Mouse (Mus musculus) lung, embryonic 16.5 days (tissue): ENCODE results near the gene Gm15155. TPM values are rescaled to one million over a fixed set of nuclear protein-coding genes. Genes with fewer than 3 reads are reported as not detected.
"Not testable (repeated sequence)": the region's sequence is repeated elsewhere in the genome, so short reads cannot be mapped to it uniquely, and the experiment has no call there.

ENCODE experiments used
- ATAC-seq: fragments of 200-750 bp; cut with Nextera tagmentation; 2 replicates; pipeline ENCODE4 v1.8.0; 2017; ENCODE audit warnings: low read depth, mild to moderate bottlenecking, moderate library complexity
- H3K27ac ChIP-seq: fragments of 300-500 bp; sonication (generic); 2 replicates; pipeline ENCODE4 v1.5.1; 2014; ENCODE audit warnings: mild to moderate bottlenecking, control low read depth, low read length
- H3K27me3 ChIP-seq: fragments of 300-500 bp; sonication (generic); 2 replicates; pipeline ENCODE4 v1.6.1; 2014; ENCODE audit warnings: low read depth, low read length, mixed read lengths; ENCODE audit not compliant: control insufficient read depth, insufficient read depth
- H3K36me3 ChIP-seq: fragments of 300-500 bp; sonication (generic); 2 replicates; pipeline ENCODE4 v1.6.1; 2014; ENCODE audit warnings: low read length; ENCODE audit not compliant: control insufficient read depth, insufficient read depth
- H3K4me1 ChIP-seq: fragments of 300-500 bp; sonication (generic); replicated peaks from 2 replicates; pipeline ENCODE4 v1.6.1; 2014; ENCODE audit warnings: low read length, mixed read lengths; ENCODE audit not compliant: control insufficient read depth, insufficient read depth
- H3K4me2 ChIP-seq: fragments of 300-500 bp; sonication (generic); 2 replicates; pipeline ENCODE4 v1.6.1; 2014; ENCODE audit warnings: low read depth, low read length, control low read depth
- H3K4me3 ChIP-seq: fragments of 300-500 bp; sonication (generic); 2 replicates; pipeline ENCODE4 v1.5.1; 2014; ENCODE audit warnings: mild to moderate bottlenecking, low read length, control low read depth
- H3K9ac ChIP-seq: fragments of 300-500 bp; sonication (generic); 2 replicates; pipeline ENCODE4 v1.6.1; 2014; ENCODE audit warnings: low read length, control low read depth
- H3K9me3 ChIP-seq: fragments of 300-500 bp; sonication (generic); 2 replicates; pipeline ENCODE4 v1.6.1; 2016; ENCODE audit warnings: low read length; ENCODE audit not compliant: control insufficient read depth
- WGBS: fragments of 180-500 bp; shearing (Covaris S2); extraction: QIAGEN DNeasy Blood & Tissue Kit; methylation state at CpG from one replicate; pipeline ENCODE4 v1.1.7; 2014; 5-methylcytosine and 5-hydroxymethylcytosine counted together
- polyA plus RNA-seq: library from polyadenylated mRNA; unstranded; fragments of >200 nt; fragmentation: Nextera tagmentation; extraction: Ambion mirVana; gene quantifications from 2 replicates; pipeline ENCODE4 v1.2.1, GENCODE M21; 2015

The Gm15155 gene
- polyA plus RNA-seq, 1 experiment from 2014 or later, result not detected

GRCm38 (mm10) chrX:155623701-155624281 is 750 bp upstream of the Gm15155 start, which contains the start of gene Ptchd1:
TSS of gene Ptchd1 (minus strand) at chrX:155623814.
- Histone ChIP-seq H3K4me2 (peak within 1 kb of the TSS; percentile 90), H3K9ac (no peak within 1 kb of the TSS), H3K4me3 (peak within 1 kb of the TSS; percentile 50), H3K27ac (no peak within 1 kb of the TSS), H3K4me1 (no peaks in the 10 kb centered on the region), H3K9me3 (no peaks in the 10 kb centered on the region), H3K36me3 (no peaks in the 10 kb centered on the region), H3K27me3 (peaks cover 25% of the 10 kb centered on the region)
- peak; percentile 61 for ATAC-seq
- 13% methylated on average over 22 of the region's 34 CpGs for WGBS

- Histone ChIP-seq H3K27ac (no peak overlapping the region), H3K4me2 (peak overlapping the region; percentile 90), H3K36me3 (no peaks in the 10 kb centered on the region), H3K9ac (no peak overlapping the region), H3K4me1 (no peaks in the 10 kb centered on the region), H3K27me3 (peaks cover 25% of the 10 kb centered on the region), H3K4me3 (peak overlapping the region; percentile 50), H3K9me3 (no peaks in the 10 kb centered on the region)
- ATAC-seq, result no peak; the same call in 1 of the 2 replicates
- WGBS, result 8% methylated on average over 12 of the region's 15 CpGs
Observed at GRCm38 (mm10) chrX:155624895-155625294, 354 bp downstream of the Gm15155 start.

GRCm38 (mm10) chrX:155625671-155626196 is 1.2 kb downstream of the Gm15155 start:
- no peak overlapping the region for H3K27ac ChIP-seq
- no peak overlapping the region for H3K9ac ChIP-seq
- WGBS, result 10% methylated on average over 13 of the region's 13 CpGs
- peak overlapping the region; percentile 22 for H3K4me2 ChIP-seq
- no peaks in the 10 kb centered on the region for H3K9me3 ChIP-seq
- H3K36me3 ChIP-seq, result no peaks in the 10 kb centered on the region
- H3K4me3 ChIP-seq, result no peak overlapping the region
- no peak for ATAC-seq
- no peaks in the 10 kb centered on the region for H3K4me1 ChIP-seq
- peaks cover 25% of the 10 kb centered on the region for H3K27me3 ChIP-seq

DNA sequence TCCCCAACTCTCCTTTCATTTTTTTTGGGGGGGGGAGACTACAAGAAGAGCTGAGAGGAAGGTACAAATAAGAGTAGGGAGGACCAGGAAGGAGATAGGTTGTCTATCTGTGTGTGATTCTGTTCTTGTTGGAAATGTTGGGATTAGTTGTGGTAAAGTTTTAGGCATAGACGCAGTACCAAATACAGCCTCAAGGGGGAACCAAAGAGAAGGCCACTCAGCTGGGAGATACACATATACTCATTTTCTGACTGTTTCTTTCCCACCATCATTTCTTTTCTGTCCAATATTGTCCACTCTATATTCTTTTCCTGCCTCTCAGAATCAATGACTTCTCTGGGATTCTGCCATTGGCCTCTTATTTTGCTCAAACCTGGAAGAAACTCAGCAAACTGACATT is 19.4 kb downstream of the Gm15155 start:
- no peaks in the 10 kb centered on the region for H3K36me3 ChIP-seq
- H3K9me3 ChIP-seq, result no peaks in the 10 kb centered on the region
- H3K4me3 ChIP-seq, result no peak overlapping the region
- ATAC-seq, result no peak
- H3K4me2 ChIP-seq, result no peak overlapping the region
- H3K27ac ChIP-seq, result no peak overlapping the region
- WGBS, result 28% methylated on average over 1 of the region's 1 CpGs
- no peaks in the 10 kb centered on the region for H3K4me1 ChIP-seq
- H3K9ac ChIP-seq, result no peak overlapping the region
- H3K27me3 ChIP-seq, result no peaks in the 10 kb centered on the region

DNA sequence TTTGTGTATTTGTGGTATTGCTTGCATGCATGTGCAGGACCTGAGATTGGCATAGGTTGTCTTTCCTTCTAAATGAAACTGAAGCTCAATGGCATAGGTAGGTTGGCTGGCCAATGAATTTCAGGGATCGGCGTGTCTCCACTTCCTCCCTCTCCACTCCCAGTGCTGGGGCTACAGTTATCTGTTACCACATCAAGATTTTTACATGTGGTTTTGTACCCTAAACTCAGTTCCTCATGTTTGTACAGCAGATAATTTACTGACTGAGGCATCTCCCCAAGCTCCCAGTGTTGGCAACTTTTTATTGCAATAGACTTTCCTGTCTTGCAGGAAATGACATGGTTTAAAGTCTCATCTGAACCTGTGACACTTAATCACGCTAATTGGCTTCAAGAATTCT is 21.4 kb downstream of the Gm15155 start:
- Histone ChIP-seq H3K27ac (no peak overlapping the region), H3K27me3 (no peaks in the 10 kb centered on the region), H3K9ac (no peak overlapping the region), H3K4me2 (no peak overlapping the region), H3K4me1 (no peaks in the 10 kb centered on the region), H3K4me3 (no peak overlapping the region), H3K36me3 (no peaks in the 10 kb centered on the region), H3K9me3 (no peaks in the 10 kb centered on the region)
- no peak for ATAC-seq
- 86% methylated on average over 3 of the region's 3 CpGs for WGBS

DNA sequence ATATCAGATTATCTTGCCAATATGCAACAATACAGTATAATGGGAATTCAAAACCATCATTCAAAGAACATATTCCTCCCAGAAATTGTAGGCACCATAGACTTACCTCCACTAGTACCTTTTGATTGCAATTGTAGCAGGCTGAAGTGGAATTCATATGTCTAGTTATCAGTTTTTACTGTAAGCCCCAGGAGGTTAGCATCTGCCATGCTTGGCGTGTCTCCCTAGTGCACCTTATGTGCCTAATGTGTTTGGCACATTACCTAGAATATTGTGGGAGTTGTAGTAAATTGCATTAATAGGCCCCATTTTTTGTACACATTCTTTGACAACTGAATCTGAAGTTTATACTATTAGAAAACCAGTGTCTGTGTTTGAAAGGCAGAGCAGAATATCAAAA is 33.4 kb downstream of the Gm15155 start:
- Histone ChIP-seq H3K4me1 (no peaks in the 10 kb centered on the region), H3K4me3 (no peak overlapping the region), H3K9me3 (no peaks in the 10 kb centered on the region), H3K36me3 (no peaks in the 10 kb centered on the region), H3K4me2 (no peak overlapping the region), H3K27ac (no peak overlapping the region), H3K27me3 (no peaks in the 10 kb centered on the region), H3K9ac (no peak overlapping the region)
- WGBS, result 59% methylated on average over 1 of the region's 1 CpGs
- no peak for ATAC-seq

DNA sequence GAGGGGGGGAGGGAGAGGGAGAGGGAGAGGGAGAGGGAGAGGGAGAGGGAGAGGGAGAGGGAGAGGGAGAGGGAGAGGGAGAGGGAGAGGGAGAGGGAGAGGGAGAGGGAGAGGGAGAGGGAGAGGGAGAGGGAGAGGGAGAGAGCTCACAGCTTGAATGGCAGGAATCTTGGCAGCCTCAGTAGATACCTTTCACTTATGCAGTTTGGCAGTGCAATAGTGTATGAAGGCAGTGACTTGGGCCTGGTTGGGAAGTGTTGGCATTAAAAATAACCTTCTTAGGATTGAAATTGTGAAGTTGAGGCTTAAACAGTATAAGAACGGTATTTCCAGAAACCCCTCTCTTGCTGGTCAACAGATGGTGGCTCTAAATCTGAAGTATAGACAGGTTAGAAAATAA is 65.9 kb downstream of the Gm15155 start:
- H3K4me1 ChIP-seq, H3K27me3 ChIP-seq, H3K9ac ChIP-seq, ATAC-seq, H3K27ac ChIP-seq, H3K4me3 ChIP-seq, H3K4me2 ChIP-seq, H3K9me3 ChIP-seq, H3K36me3 ChIP-seq: not testable (repeated sequence)
- 83% methylated on average over 1 of the region's 1 CpGs for WGBS

DNA sequence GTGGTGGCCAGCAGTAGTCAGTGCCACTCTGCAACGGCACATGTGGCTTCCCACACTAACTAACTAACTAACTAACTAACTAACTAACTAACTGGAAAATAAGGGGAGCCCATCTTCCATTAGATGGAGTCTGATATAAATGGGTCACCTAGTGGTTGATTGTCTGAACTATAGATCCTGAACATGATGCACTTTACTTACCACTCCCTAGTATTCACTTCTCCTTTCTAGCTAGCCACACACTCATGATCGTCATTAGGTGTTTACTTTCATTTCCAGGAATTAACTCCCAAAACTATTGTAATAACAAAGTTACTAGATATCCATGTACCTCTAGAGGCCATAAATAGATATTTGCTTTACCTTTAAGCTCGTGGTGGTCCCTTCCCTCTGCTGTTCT is 99.6 kb downstream of the Gm15155 start:
- H3K4me3 ChIP-seq, result no peak overlapping the region
- H3K36me3 ChIP-seq, result no peaks in the 10 kb centered on the region
- H3K4me1 ChIP-seq, result no peaks in the 10 kb centered on the region
- no peaks in the 10 kb centered on the region for H3K9me3 ChIP-seq
- 72% methylated on average over 3 of the region's 3 CpGs for WGBS
- H3K9ac ChIP-seq, result no peak overlapping the region
- no peak for ATAC-seq
- H3K27me3 ChIP-seq, result no peaks in the 10 kb centered on the region
- H3K27ac ChIP-seq, result no peak overlapping the region
- H3K4me2 ChIP-seq, result no peak overlapping the region

GRCm38 (mm10) chrX:155728387-155728786 is 103.8 kb downstream of the Gm15155 start:
- 68% methylated on average over 1 of the region's 1 CpGs for WGBS
- Histone ChIP-seq H3K4me1 (no peaks in the 10 kb centered on the region), H3K36me3 (no peaks in the 10 kb centered on the region), H3K4me3 (no peak overlapping the region), H3K9me3 (no peaks in the 10 kb centered on the region), H3K27me3 (no peaks in the 10 kb centered on the region), H3K27ac (no peak overlapping the region), H3K9ac (no peak overlapping the region), H3K4me2 (no peak overlapping the region)
- ATAC-seq, result no peak
